Mouse (Mus musculus): ENCODE data around the gene Mpdz.

The Mpdz gene

GRCm38 (mm10) chr4:81392869-81393268, 49.7 kb downstream of the Mpdz start:
- DNase-seq (ENCODE audit: low spot score in 2 of 2) = no peak

- DNase-seq (ENCODE audit: low spot score in 2 of 2) = no peak
These were observed 53.4 kb downstream of the Mpdz start for GRCm38 (mm10) chr4:81389263-81389662.

- no peak for DNase-seq (ENCODE audit: low spot score in 2 of 2)
These were observed 55.0 kb downstream of the Mpdz start for GRCm38 (mm10) chr4:81387644-81388043.

GRCm38 (mm10) chr4:81372355-81372754, 70.3 kb downstream of the Mpdz start:
- no peak for DNase-seq (ENCODE audit: low spot score in 2 of 2)

- no peak for DNase-seq (ENCODE audit: low spot score in 2 of 2)
These were observed 91.2 kb downstream of the Mpdz start for GRCm38 (mm10) chr4:81351368-81351767.

- DNase-seq (ENCODE audit: low spot score in 2 of 2) = no peak
These were observed 94.0 kb downstream of the Mpdz start for GRCm38 (mm10) chr4:81348646-81349045.

- no peak for DNase-seq (ENCODE audit: low spot score in 2 of 2)
These were observed 97.5 kb downstream of the Mpdz start for GRCm38 (mm10) chr4:81345141-81345540.

GRCm38 (mm10) chr4:81333628-81333991, 109.0 kb downstream of the Mpdz start:
- DNase-seq (ENCODE audit: low spot score in 2 of 2) = no peak

GRCm38 (mm10) chr4:81332901-81333627, 109.6 kb downstream of the Mpdz start:
- no peak for DNase-seq (ENCODE audit: low spot score in 2 of 2)

- no peak for DNase-seq (ENCODE audit: low spot score in 2 of 2)
These were observed 110.2 kb downstream of the Mpdz start for GRCm38 (mm10) chr4:81332439-81332841.

GRCm38 (mm10) chr4:81327694-81328093, 114.9 kb downstream of the Mpdz start:
- DNase-seq (ENCODE audit: low spot score in 2 of 2) = no peak

GRCm38 (mm10) chr4:81323853-81324252, 118.8 kb downstream of the Mpdz start:
- DNase-seq (ENCODE audit: low spot score in 2 of 2) = no peak

GRCm38 (mm10) chr4:81322232-81322631, 120.4 kb downstream of the Mpdz start:
- no peak for DNase-seq (ENCODE audit: low spot score in 2 of 2)

- DNase-seq (ENCODE audit: low spot score in 2 of 2) = no peak
These were observed 128.0 kb downstream of the Mpdz start for GRCm38 (mm10) chr4:81314618-81315017.

GRCm38 (mm10) chr4:81313246-81313645, 129.4 kb downstream of the Mpdz start:
- DNase-seq (ENCODE audit: low spot score in 2 of 2) = no peak

GRCm38 (mm10) chr4:81310168-81310474, 132.5 kb downstream of the Mpdz start:
- DNase-seq (ENCODE audit: low spot score in 2 of 2) = no peak

GRCm38 (mm10) chr4:81309473-81310167, 133.0 kb downstream of the Mpdz start:
- no peak for DNase-seq (ENCODE audit: low spot score in 2 of 2)

- DNase-seq (ENCODE audit: low spot score in 2 of 2) = no peak
These were observed 134.9 kb downstream of the Mpdz start for GRCm38 (mm10) chr4:81307596-81308265.

- no peak for DNase-seq (ENCODE audit: low spot score in 2 of 2)
These were observed 140.6 kb downstream of the Mpdz start for GRCm38 (mm10) chr4:81302056-81302455.

- no peak for DNase-seq (ENCODE audit: low spot score in 2 of 2)
These were observed 144.2 kb downstream of the Mpdz start for GRCm38 (mm10) chr4:81298384-81298783.

GRCm38 (mm10) chr4:81293309-81293708, 149.3 kb downstream of the Mpdz start:
- DNase-seq (ENCODE audit: low spot score in 2 of 2) = no peak

- DNase-seq (ENCODE audit: low spot score in 2 of 2) = no peak
These were observed 157.1 kb downstream of the Mpdz start for GRCm38 (mm10) chr4:81285564-81285963.

- DNase-seq (ENCODE audit: low spot score in 2 of 2) = no peak
These were observed 159.0 kb downstream of the Mpdz start for GRCm38 (mm10) chr4:81283611-81284010.
